Mouse (Mus musculus) lung, postnatal 10 days (tissue): ENCODE data around the gene Itpk1.

Experiments used
- DNase-seq: peaks from one replicate; pipeline ENCODE4 v3.0.0; 2021

Itpk1 gene

DNA sequence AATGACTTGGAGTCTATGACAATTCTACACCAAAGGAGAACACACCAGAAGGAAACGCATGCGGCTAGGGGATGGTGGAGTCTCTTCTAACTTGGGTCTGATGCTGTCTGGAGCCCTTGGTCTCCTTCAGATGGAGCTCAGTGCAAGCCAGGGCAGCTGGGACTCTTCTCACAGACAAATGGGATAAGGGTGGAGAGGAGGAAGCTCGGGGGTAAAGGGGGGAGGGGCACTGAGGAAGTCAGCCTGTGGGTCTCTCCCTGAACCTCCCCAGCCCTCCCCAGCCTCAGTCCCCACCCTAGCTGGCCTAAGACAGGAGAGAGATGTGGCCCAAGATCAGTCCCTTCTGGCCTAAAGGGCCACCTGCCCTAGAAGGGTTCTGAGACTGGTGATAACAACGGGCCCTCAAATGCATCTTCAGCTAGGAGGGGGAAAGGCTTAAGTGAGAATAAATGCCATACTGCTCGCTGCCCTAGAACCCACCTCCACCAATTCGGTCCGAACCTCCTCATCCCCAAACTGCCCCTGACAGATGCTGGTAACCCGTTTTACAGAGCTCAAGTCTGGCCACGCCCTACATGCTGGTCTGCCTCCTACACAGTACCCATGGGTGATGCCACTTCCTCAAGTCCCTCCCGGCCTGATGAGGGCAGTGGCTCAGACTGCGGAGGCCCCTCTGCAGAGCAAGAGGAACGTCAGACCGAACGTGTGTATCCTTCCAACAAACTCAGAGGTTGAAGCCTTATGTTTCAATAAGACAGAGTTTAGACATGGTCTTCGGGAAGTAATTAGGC, 14.8 kb downstream of the Itpk1 start:
- DNase-seq, result no peak

DNA sequence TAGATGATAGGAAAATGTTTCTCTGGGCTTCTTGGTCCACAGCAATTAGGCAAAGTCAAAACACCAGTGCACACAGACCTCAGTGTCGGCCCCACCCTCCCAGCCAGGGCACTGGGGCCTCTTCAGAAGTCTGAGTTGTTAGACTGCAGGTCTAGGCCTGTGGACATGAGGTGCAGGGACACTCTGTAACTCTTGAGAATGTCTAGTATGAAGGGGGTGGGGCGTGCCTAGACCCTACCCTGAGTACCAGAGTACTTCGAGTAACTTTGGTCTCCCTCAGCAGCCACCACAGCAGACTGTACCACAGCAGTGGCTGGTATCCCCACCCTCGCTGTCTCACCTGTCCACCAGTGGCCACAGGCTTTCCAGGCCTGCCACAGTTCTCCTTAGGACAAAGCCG, 18.4 kb downstream of the Itpk1 start:
- DNase-seq, result no peak

DNA sequence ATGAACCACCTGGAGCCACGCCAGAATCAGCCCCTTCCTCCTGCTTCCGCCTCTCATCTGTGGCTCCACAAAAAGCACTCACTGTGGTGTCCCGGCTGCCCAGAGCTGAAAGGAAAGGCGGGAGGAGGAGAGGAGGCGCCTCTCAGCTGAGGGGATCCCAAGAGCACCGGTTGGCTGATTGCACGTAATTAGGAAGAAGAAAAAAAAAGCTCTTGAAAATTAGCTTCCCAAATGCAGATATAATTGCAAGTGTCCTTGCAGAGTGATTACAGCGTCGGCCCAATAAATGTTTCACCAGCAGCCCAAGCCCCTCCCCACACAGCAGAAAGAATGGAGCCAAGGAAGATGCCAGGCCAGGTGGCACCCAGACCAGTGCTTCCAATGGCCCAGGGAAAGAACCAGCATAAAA, 19.2 kb downstream of the Itpk1 start:
- no peak for DNase-seq

DNA sequence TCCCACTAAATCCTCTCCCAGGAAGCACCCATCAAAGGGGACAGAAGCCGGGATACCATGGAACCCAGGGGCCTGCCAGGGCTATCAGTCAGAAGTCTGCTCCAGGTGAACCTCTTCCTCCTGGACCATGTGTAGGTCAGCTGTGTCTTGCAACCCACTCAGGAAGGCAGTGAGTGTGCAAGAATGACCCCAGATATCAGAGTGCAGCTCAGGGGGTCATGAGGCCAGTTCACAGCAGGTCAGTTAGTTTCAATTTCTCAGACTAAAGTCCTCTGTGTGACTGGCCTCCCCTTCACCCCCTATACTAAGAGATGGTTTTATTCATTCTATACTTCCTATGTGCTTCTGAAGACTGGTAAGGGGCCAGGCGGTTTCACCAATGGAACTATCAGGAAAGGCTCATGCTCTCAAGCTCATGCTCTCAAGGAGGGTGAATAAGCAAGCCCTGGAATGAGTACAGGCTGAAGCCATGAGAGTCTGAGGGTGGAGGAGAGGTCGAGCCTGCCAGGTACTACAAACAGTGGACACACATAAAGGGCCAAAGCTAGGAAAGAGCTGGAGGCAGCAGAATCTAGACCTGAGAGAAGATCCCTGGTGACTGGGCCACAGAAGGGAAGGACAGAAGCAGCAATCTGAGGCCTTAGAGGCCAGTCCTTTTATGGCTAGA, 19.9 kb downstream of the Itpk1 start:
- DNase-seq, result no peak

DNA sequence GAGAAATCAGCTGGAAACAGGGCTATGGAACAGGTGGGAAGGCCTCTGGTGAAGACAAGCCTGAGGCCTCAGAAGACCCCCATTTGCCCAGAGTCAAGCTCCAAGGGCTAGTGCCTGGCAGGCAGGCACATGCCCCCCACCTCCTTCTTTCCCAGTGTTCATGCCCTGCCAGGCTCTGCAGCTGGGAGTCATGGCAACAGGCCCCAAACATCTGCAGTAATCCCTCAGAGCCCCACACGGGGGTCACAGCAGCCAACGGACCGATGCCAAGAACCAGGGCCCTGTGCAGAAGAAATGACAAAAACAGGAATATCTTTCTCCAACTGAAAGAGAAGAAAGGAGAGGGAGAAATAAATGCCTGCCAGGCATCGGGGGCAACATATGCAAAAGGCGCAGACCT, 20.8 kb downstream of the Itpk1 start:
- no peak for DNase-seq

DNA sequence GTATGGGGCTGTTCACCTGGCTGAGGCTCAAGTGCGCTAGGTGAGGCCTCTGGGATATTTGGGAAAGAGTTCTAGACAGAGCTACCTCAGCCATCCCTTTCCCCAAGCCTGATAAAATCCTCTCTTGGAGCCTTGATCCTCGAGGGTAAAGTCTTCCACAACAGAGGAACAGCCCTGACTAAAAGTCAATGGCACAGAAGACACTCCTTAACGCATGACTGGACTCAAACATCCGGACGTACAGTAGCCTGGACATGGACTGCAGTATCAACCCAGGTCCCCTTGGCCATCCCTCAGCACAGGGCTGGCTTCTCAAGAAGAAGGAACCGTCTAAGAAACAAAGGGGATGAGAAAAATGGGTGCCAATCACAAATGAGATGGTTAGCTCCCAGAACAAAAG, 21.3 kb downstream of the Itpk1 start:
- DNase-seq, result no peak

DNA sequence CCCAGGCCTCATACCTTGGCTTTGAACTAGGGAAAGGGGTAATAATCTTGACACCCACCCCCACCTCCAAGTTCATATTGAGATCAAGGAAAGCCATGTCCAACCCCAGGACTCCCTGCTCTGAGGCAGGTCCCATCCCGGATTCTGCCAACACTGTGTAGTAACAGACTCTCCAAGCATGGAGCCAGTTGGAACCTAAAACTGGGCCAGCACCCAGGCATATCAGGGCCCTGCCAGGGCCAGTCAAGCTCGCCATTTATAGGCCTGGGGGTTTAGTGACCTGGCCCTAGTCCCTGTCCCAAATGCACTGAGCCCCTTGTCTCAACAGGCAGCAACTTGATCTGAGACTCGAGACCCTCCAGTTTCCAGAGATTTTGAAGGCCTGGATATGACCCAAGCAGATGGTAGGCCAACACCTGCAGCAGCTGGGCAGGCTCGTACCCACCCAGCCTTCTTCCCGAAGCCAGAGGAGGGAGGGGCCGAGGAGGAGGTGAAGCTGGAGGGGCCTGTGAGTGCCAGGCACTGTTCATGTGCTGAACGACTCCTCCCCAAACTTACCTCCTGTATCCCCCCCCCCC, 21.9 kb downstream of the Itpk1 start:
- no peak for DNase-seq

DNA sequence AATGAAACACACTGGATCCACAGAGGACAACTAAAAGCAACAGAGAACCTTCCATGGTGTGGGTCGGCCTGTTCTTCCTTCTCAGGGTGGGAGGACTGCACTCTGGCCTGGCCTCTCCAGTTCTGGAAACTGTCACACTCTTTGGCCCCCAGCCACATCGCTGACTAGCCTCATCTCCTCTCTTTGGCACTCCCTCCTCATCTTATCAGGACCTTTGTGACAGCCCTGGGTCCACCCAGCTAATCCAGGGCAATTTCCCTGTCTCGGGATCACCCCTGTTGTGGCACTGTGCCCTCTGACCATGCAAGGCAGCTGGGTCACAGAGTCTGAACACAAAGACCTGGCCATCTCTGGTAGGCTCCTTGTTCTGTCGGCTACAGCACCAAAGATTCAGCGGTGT, 22.6 kb downstream of the Itpk1 start:
- DNase-seq, result no peak

DNA sequence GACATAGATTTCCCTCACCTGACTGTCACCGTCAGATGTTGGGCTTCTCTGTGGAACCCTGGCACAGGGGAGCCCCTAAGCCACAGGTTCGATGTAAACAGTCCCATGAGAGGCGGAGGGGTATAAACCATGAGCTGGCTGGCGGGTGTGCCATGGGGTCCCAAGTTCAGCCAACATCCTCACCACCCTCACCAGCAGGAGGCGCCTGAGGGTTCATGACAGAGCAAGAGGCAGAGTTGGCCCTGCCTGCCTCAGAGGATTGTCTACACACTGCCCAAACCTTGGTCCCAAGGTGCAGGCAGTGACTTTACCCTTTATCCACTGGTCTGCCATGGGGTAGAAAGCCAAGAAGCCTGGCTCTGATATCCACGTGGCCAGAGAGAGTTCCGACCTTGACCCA, 23.1 kb downstream of the Itpk1 start:
- peak; percentile 41 for DNase-seq

DNA sequence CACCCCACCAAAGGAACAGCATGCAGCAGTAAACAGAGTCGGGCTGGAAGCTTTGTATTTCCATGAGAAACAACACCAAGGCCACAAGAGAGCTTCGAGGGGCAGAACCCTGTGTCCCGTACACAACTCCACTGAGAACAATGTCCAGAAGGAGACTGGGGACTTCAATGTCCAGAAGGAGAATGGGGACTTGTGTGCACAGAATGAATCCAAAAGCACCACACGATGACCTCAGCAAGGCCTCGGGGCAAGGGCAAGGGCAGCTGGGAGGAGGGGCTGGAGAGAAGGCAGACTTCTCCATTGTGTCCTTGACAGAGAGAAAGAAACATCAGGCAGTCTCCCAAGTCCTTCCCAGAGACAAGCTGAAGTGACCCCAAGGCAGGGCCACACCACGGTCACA, 25.9 kb downstream of the Itpk1 start:
- DNase-seq, result no peak

DNA sequence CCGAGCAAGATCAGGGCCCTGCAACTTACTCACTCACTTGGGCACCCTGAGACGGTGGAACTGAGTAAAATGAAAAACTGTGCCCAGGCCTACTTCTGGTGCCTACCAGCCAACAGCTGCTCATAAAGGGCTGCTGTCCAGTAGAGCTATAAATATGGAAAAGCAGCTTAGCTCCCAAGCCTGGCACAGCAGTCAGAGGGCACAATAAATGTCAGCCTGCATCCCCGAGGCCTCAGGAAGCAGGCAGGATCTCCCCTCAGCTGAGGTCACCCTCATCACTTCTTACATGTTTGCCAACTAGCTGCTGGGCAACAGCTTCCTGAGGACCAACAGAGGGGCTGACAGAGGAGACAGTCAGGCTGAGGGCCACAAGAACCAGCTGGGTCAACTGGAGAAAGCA, 27.6 kb downstream of the Itpk1 start:
- no peak for DNase-seq

DNA sequence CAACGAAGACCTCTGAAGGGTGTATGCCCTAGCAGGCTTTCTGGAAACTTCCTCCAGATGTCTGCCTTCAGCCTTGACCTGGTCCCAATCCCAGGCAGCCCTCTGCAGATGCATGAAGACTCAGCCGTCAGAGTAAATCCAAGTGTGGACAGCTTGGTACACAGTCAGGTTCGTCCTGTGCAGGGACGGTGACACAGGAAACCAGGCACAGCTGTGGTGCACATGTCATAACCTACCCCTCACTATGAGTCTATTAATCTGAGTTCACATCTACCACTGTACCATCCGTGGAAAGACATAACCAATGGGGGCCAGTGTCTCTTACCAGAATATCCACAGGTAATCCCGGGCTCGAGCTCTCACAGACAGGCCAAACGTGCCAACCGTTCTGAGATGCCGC, 30.2 kb downstream of the Itpk1 start:
- DNase-seq, result no peak

DNA sequence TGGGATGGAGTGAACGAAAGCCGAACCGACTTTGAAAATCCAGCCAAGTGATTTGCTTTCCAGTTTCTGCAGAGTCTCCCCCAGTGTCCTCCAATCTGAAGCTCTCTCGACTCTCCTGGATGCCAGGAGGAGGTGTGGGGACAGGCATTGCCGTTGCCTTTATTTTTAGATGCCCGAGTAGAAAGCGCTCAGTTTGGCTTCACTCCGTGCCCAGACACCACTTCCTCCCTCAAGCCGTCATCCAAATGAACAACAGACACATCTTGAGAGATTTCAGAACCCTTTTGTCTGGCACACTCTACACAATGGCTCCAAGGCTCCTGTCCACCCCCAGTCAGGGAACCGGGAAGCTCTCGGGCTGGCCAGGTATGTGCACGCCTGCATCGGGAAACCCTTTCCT, 30.6 kb downstream of the Itpk1 start:
- no peak for DNase-seq

DNA sequence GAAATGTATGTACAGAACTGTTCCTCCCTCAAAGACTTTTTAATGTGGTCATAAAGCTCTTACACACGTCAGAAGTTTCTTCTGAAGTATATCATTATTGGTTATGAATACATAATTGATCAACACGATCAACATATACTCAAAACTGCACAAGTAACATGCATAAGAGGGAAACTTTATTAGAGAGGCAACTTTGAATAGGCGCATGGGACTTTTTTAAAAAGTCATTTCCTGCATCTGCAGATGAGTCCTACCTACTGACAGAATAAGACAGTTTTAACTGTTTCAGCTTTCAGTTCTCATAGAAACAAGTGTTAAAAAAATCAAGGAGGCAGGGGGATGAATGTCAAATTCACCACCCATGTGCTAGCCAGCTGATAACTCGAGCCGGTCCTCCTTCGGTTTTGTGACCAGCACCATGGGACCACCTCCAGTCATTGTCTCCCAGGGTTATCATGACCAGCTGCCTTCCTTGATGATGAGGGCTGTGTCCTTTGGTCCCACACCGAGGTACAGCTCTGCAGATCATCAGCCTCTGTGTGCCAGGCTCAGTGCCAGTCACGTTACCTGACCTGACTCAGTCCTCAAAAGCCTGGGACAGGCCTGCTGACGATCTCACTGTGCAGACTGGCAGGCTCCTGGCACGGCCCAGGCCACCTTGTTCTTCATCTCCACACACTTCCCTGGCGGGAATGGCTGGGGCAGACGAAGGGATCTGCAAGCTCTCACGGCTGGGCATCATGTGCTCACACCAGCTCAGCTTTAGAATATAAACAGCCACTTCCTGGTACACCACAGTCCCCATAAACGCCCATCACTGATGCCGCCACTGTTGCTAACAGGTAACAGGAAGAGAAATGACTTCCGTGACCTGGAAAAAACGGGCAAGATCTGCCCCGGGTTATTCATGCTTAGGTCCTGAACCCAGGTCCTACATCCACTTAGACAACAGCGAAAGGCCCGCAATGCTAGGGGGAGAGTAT, 31.6 kb downstream of the Itpk1 start:
- no peak for DNase-seq

DNA sequence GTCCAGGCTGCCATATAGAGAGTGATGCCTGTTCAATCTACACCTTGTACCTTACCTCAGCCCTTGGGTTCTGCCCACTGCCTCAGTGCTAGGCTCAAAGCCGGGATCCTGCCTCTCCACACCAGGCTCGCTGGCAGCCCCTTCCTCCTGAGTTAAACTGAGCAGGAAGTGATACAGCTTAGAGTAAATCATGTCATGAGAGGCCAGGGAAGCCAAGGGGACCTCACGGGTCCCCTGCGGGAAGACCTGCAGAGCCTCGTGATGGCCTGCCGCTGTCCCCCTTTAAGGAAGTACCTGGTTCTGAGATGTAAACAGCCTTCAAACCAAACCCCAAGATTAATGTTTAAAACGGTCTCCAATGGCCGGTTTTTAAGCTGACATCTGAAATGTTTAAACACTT, 32.6 kb downstream of the Itpk1 start:
- DNase-seq, result no peak

DNA sequence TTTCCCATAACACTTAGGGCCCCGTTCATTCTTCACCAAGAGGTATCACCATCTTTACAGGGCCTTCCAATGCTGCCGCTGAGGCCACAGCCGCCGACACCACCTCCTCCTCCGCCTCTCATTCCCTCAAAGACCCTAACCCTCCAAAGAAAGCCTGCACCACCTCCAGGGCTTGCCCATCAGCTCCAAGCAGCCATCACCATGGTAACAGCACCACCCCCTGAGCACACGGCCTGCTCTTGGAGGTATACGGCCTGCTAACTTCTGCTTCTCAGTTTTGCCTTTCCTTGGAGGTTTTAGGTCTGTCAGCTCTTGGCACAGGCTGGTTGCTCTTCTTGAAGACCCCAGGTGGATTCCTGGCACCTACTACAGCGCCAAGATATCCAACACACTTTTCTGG, 33.9 kb downstream of the Itpk1 start:
- no peak for DNase-seq

DNA sequence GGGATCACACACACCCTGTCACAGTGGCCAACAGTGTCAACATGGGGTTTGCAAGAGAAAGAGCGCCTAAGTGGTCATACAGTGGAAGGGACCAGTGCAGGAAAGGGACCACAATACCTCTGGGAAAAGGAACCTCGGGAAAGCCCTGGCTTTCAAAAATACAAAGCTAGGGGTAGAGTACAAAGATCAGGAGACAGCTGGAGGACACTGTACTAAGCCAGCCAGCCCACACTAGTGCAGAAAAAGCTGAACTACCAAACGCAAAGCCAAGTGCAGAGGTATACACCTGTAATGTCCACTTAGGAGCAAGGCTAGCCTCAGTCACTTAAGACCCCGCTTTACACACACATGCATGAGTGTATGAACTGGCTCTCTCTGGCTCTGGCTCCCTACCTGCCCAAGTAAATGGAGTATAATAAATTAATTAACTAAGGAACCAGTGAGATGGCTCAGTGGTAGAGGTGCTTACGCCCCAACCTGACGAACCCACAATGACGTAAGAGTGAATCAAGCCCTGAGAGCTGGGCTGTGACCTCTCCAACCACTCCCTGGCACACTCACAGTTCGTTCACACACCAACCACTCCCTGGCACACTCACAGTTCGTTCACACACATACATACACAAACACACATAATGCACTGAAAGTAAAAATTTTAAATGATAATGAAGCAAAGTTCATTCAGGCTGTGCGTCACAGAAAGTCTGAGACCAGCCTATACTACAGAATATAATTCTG, 39.1 kb downstream of the Itpk1 start:
- no peak for DNase-seq

DNA sequence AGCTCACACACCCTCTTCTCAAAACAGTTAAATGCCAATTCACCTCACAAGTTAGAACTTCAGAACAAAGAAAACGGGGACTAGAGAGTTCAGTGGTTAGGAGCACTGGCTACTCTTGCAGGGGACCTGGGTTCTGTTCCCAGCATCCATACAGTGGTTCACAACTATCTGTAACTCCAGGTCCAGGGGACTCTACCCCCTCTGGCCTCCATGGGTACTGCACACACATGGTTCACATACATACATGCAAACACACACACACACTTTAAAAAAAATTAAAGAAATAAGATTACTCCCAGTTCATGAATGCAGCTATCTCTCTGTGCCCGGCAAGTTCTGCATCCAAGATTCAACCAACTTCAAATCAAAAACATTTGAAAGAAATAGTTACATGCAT, 40.7 kb downstream of the Itpk1 start:
- DNase-seq, result no peak

DNA sequence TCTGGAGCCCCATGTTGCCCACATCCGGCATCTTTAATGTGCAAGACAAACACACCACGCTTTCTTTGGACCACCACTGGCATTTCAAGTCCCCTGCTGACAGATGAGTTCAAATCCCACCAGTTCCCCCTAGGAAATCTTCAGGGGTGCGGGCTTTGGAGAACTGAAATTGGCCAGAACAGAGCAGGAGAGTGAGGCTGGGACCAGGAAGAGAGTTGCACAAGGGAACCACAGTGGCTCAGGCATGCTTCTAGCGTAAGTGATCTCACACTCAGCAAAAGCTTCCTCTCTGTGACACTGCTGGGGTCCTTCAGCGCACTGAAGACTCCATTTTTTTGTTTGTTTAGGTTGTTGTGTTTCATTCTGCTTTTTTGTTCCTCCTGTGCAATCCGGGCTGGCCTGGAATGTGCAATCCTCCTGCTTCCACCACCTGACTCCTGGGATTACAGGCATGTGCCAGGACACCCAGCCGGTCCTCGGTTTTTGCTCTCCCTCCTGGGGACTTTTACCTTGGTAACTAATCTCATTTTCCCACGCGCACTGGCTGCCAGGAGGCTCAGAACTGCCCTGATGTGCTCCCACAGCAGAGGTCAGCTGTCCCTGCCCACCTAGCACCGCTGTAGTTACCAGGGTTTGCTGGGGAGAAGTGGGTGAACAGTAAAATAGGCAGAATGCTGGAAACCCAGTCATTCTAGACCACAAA, 41.2 kb downstream of the Itpk1 start:
- no peak for DNase-seq

DNA sequence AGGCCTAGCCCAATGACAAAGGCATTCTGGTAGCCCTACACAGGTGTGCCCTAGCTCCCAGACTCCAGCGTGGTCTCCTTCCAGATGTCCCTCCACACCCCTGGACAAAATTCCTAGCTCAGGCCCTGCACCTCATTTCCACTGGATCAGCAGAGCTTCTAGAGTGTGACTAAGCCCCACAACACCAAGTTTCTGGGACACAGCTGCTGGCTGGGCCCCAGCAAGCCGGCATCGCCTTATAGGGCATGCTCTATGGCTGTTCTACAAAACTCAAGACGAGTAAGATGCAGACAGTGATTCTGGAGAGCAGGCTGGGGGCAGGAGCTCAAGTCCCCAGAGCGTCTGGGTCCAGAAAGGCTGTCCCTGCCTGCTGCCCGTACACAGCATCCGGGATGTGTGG, 43.0 kb downstream of the Itpk1 start:
- DNase-seq, result peak; percentile 62

DNA sequence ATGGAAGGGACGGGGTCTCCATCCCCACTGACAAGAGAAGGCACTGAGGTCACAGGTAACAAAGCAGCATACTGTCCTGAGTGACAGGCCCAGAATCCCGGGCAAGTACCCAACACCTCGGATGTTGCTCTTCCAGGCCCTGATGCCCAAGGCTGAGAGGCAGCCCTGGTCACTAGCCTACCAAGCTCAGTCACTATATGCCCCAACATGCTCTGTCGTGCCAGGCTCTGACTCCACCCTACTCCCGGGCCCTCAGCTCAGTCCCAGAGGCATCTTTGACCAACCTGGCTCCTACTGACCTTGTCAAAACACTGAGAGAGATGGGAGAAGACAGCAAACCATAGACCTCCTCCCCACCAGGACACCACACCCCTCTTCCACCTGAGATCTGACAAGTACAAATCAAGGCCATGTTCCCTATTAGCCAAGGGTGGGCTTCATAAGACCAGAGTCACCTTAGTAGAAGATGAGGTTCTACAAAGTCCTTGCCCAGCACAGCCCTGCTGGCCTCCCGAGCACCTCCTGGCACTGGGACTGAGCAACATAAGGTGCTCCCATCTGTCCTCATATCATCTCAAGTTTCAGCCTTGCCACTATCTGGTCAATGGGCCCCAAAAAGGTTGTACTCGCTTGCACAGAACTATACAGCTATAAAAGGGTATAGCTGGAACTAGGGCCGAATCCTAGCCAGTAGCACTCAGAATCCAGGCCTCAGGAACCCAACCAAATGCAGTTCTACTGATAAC, 43.7 kb downstream of the Itpk1 start:
- DNase-seq, result no peak
